Mouse (Mus musculus) spleen, adult 2 months (tissue): ENCODE measurements around the gene Ryr2. TPM values are rescaled to one million over a fixed set of nuclear protein-coding genes. Genes with fewer than 3 reads are reported as not detected.

Experiments used
- DNase-seq, 2 experiments: peaks; one replicate each; pipeline versions ENCODE4 v3.0.0 to v3.0.0-alpha.2; 2012 to 2021; ENCODE audit warnings: low spot score in 2 of 2, low read depth in 1 of 2
- H3K27ac ChIP-seq: fragments of 200-500 bp; 2 replicates; pipeline ENCODE4 v1.5.1; 2012; ENCODE audit warnings: low read length, inconsistent platforms; ENCODE audit not compliant: insufficient read depth
- H3K27me3 ChIP-seq: fragments of 200-500 bp; 2 replicates; pipeline ENCODE4 v1.6.1; 2012; ENCODE audit warnings: mild to moderate bottlenecking, moderate library complexity, low read length, inconsistent platforms; ENCODE audit not compliant: control insufficient read depth, insufficient read depth
- H3K36me3 ChIP-seq: fragments of 200-500 bp; 2 replicates; pipeline ENCODE4 v1.6.1; 2012; ENCODE audit warnings: mild to moderate bottlenecking, low read length, inconsistent platforms; ENCODE audit not compliant: control insufficient read depth, insufficient read depth
- H3K4me1 ChIP-seq: fragments of 200-500 bp; 2 replicates; pipeline ENCODE4 v1.6.1; 2011; ENCODE audit warnings: inconsistent platforms; ENCODE audit not compliant: control insufficient read depth, insufficient read depth, insufficient read length
- H3K4me3 ChIP-seq: fragments of 200-500 bp; 2 replicates; pipeline ENCODE4 v1.5.1; 2011; ENCODE audit warnings: mild to moderate bottlenecking, inconsistent platforms; ENCODE audit not compliant: insufficient read depth, insufficient read length; ENCODE audit errors: extremely low read depth
- CTCF ChIP-seq: fragments of 200-500 bp; IDR thresholded peaks from 2 replicates; pipeline ENCODE4 v1.5.1; 2011; ENCODE audit warnings: mild to moderate bottlenecking, inconsistent platforms; ENCODE audit not compliant: insufficient read depth, insufficient read length, insufficient replicate concordance; ENCODE audit errors: extremely low read depth
- POLR2A ChIP-seq: fragments of 200-500 bp; IDR thresholded peaks from 2 replicates; pipeline ENCODE4 v1.6.1; 2011; ENCODE audit warnings: low read depth, low read length, inconsistent platforms
- WGBS: fragments of 180-500 bp; shearing (Covaris S2); methylation state at CpG from one replicate; pipeline ENCODE4 v1.1.7; 2018; 5-methylcytosine and 5-hydroxymethylcytosine counted together
- polyA plus RNA-seq: library from polyadenylated mRNA; depleted of rRNA; stranded (reverse); fragments of >200 nt; gene quantifications from 2 replicates; pipeline ENCODE4 v1.2.3, GENCODE M21; 2012

Ryr2 gene
- polyA plus RNA-seq, 1 experiment, result 0.27 TPM

DNA sequence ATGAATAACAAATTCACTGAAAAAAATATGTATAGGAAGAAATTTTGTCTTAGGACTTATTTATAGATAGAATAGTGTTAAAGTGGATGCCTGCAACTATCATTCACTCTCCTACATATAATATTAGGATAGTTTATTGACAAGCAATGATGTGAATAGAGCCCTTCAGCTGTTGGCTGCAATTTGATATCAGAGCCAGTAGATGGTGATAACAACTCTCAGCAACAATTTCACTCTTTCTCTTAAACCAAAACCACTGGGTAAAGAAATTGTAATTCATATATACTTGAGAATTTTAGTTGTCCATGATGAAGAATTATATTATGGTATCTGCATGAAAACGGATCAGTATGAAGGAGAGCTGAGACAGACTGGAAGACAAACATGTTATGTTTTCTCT, 236.8 kb downstream of the Ryr2 start:
- DNase-seq, result no peak
- Histone ChIP-seq H3K4me1 (no peaks in the 10 kb centered on the region), H3K27ac (no peak overlapping the region), H3K36me3 (no peaks in the 10 kb centered on the region), H3K27me3 (no peaks in the 10 kb centered on the region), H3K4me3 (no peak overlapping the region)
- TF ChIP-seq POLR2A, result no peak
- WGBS, result 78% methylated on average over 1 of the region's 1 CpGs

DNA sequence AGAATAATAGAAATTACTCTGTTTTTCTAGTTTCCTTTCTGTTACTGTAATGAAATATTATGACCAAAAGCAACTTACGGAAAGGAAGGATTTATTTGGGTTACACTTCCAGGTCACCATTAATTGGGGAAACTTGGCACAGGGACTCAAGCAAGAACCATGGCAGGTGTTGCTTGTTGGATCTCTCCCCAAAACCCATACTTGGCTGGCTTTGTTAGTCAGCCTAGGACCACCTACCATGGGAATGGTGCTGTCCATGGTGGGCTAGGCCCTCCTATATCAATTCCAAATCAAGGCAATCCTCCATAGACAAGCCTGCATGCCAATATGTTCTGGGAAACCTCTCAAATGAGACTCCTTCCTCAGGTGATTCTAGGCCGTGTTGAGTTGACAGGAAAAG, 237.3 kb downstream of the Ryr2 start:
- Histone ChIP-seq H3K36me3 (no peaks in the 10 kb centered on the region), H3K27ac (no peak overlapping the region), H3K4me1 (no peaks in the 10 kb centered on the region), H3K4me3 (no peak overlapping the region), H3K27me3 (no peaks in the 10 kb centered on the region)
- no peak for DNase-seq
- 80% methylated on average over 2 of the region's 2 CpGs for WGBS
- TF ChIP-seq POLR2A (no peak), CTCF (no peak)

DNA sequence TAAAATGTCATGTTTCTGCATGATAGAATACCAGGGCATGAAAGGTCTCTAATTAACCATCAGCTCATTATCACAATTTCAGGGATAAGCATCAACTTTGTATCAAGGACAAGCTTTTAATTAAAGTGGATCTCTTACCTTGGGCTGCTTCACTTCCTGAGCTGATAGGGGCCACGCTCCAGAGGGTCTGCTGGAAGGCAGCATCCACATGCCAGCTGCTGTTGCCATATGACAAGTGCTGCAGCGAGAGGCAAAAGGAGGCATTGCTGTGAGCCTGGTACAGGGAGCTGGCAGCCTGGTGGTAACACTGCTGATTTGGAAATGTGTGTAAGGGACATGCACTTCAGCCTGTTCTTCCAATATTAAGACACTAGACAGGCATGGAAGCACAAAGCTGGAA, 237.8 kb downstream of the Ryr2 start:
- Histone ChIP-seq H3K4me3 (no peak overlapping the region), H3K27ac (no peak overlapping the region), H3K27me3 (no peaks in the 10 kb centered on the region), H3K36me3 (no peaks in the 10 kb centered on the region), H3K4me1 (no peaks in the 10 kb centered on the region)
- 83% methylated on average over 2 of the region's 2 CpGs for WGBS
- no peak for DNase-seq
- no peak for TF ChIP-seq CTCF
- no peak for TF ChIP-seq POLR2A

DNA sequence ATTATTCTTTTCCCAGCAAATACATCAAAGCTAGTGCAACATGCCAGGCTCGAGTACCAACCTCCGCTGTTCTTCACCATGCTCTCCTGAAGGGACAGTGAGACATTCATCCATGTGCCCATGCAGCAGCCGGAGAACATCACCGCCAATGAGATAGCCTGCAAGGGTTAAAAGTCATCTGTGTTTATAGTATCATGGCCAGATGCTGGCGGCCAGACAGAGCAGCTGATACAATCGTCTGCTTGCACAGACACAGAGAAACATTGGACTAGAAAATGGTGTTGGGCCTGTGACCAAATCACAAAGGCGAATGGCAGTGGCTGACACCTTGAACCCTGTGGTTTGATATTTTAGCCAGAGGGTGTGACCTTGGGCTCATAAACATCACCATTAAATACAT, 238.7 kb downstream of the Ryr2 start:
- TF ChIP-seq CTCF (no peak), POLR2A (no peak)
- H3K4me3 ChIP-seq, result no peak overlapping the region
- H3K36me3 ChIP-seq, result no peaks in the 10 kb centered on the region
- no peaks in the 10 kb centered on the region for H3K4me1 ChIP-seq
- DNase-seq, result no peak
- no peaks in the 10 kb centered on the region for H3K27me3 ChIP-seq
- WGBS, result 80% methylated on average over 7 of the region's 7 CpGs
- H3K27ac ChIP-seq, result no peak overlapping the region

- Histone ChIP-seq H3K4me3 (no peak overlapping the region), H3K4me1 (no peaks in the 10 kb centered on the region), H3K36me3 (no peaks in the 10 kb centered on the region), H3K27me3 (no peaks in the 10 kb centered on the region), H3K27ac (no peak overlapping the region)
- WGBS, result 78% methylated on average over 3 of the region's 3 CpGs
- DNase-seq, result no peak
- no peak for TF ChIP-seq POLR2A
Measured at GRCm38 (mm10) chr13:11865261-11865660, 241.5 kb downstream of the Ryr2 start.

DNA sequence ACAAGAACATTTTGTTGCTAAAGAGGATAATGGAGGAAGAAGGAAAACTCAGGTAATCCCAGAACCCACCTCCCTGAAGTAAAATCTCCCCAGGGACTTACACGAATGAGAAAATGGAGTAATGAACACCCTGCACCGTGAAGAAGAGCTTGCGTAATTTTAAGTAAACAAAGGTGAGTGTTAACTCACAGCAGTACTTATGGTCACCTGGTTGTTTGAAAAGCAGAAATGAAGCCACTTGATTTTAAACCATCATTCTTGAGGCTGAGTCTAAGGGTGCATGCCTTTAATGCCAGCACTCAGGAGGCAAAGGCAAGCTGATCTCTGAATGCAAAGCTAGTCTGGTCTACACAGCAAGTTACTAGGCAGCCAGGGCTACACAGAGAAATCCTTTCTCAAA, 255.1 kb downstream of the Ryr2 start:
- Histone ChIP-seq H3K4me1 (no peaks in the 10 kb centered on the region), H3K36me3 (no peaks in the 10 kb centered on the region), H3K4me3 (no peak overlapping the region), H3K27me3 (no peaks in the 10 kb centered on the region), H3K27ac (no peak overlapping the region)
- 97% methylated on average over 3 of the region's 3 CpGs for WGBS
- no peak for DNase-seq
- TF ChIP-seq POLR2A (no peak), CTCF (no peak)

DNA sequence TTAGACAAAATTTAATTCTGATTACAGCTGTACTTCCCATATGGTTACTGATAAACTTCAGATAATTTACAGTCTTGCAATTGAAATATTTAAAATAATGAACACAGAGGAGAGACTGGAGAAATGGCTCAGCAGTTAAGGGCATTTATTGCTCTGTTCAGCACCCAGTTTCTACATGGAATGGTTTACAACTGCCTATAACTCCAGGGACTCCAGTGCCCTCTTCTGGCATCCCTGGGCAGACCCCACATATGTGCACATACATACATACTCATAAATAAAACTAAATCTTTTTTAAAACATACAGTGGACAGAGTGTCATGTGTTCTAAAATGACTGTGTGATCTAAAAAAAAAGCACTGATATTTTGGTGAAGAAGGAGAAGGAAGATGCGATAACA, 262.9 kb downstream of the Ryr2 start:
- WGBS, result 88% methylated on average over 1 of the region's 1 CpGs
- no peak for TF ChIP-seq CTCF
- TF ChIP-seq POLR2A, result no peak
- no peaks in the 10 kb centered on the region for H3K36me3 ChIP-seq

GRCm38 (mm10) chr13:11837870-11838269, 268.9 kb downstream of the Ryr2 start:
- no peak overlapping the region for H3K4me3 ChIP-seq
- no peak overlapping the region for H3K27ac ChIP-seq
- 92% methylated on average over 3 of the region's 3 CpGs for WGBS
- H3K36me3 ChIP-seq, result no peaks in the 10 kb centered on the region
- DNase-seq, result no peak
- no peaks in the 10 kb centered on the region for H3K4me1 ChIP-seq
- TF ChIP-seq POLR2A (no peak), CTCF (no peak)
- no peaks in the 10 kb centered on the region for H3K27me3 ChIP-seq

More for the DNA sequence above, 262.9 kb downstream of the Ryr2 start:
- Histone ChIP-seq H3K27ac (no peak overlapping the region), H3K4me3 (no peak overlapping the region), H3K27me3 (no peaks in the 10 kb centered on the region), H3K4me1 (no peaks in the 10 kb centered on the region)
- no peak for DNase-seq
